In genomic region chr6:88980112-88980511, GRCm38 (mm10) we compare ENCODE assay signal across 8 mouse cellular contexts.
DNase-seq lines count a peak whose midpoint lies in the region; ATAC-seq and TF ChIP-seq lines count a peak whose summit lies in the region.

No protein-coding gene starts in this region.

- H3K9ac ChIP-seq in embryonic facial prominence, embryonic 11.5 days (replicated peaks; ENCODE audit: low read length) = no peak overlapping the region

- no peaks in the 10 kb centered on the region for H3K27me3 ChIP-seq in embryonic facial prominence, embryonic 11.5 days (ENCODE audit: control insufficient read depth, insufficient read depth, low read length)

- 4% methylated on average over 8 of the region's 8 CpGs for WGBS in embryonic facial prominence, embryonic 11.5 days

- peak; percentile 76 for ATAC-seq in embryonic facial prominence, embryonic 11.5 days (replicated peaks; ENCODE audit: insufficient number of reproducible peaks, low FRiP score, low TSS enrichment, low read depth)

- H3K4me2 ChIP-seq in embryonic facial prominence, embryonic 11.5 days (ENCODE audit: low read depth, low read length) = no peak overlapping the region

- no peaks in the 10 kb centered on the region; the same call in 1 of the 2 replicates for H3K4me1 ChIP-seq in embryonic facial prominence, embryonic 11.5 days (ENCODE audit: control insufficient read depth, insufficient read depth, low read length)

- intact Hi-C loops in gastrocnemius, adult 2 months (cut with DNase I) = no loop called here
- intact Hi-C loops in heart, postnatal 14 days (cut with DNase I) = loop anchor here (5.0 kb wide), 1 partner anchor 572 kb away; no protein-coding TSS in a partner anchor

- no peaks in the 10 kb centered on the region for H3K36me3 ChIP-seq in embryonic facial prominence, embryonic 11.5 days (replicated peaks; ENCODE audit: control insufficient read depth, insufficient read depth, low read depth, low read length)

- peak; percentile 33 for DNase-seq in gastrocnemius, adult 2 months
- no peak for DNase-seq in gastrocnemius, postnatal 25 days
- peak; percentile 33 for DNase-seq in adrenal gland, adult 8-10 months
- peak; percentile 79 for DNase-seq in embryonic facial prominence, embryonic 11.5 days (ENCODE audit: low spot score)
- DNase-seq in heart, postnatal 14 days = peak; percentile 46 to 63
- DNase-seq in kidney, postnatal 36 days = peak; percentile 35 to 68
- peak; percentile 86 for DNase-seq in lung, postnatal 36 days
- peak; percentile 72 for DNase-seq in right cerebral cortex, postnatal 14 days

- H3K9me3 ChIP-seq in embryonic facial prominence, embryonic 11.5 days (replicated peaks; ENCODE audit: control insufficient read depth, low read length) = no peaks in the 10 kb centered on the region

- H3K4me3 ChIP-seq in gastrocnemius, adult 2 months = no peak overlapping the region
- no peak overlapping the region for H3K4me3 ChIP-seq in embryonic facial prominence, embryonic 11.5 days (ENCODE audit: low read depth, low read length)

- peak; percentile 53 for TF ChIP-seq CTCF in gastrocnemius, adult 2 months (IDR thresholded peaks at IDR 0.05)

- H3K27ac ChIP-seq in gastrocnemius, adult 2 months = no peak overlapping the region
- no peak overlapping the region for H3K27ac ChIP-seq in embryonic facial prominence, embryonic 11.5 days (replicated peaks; ENCODE audit: low read depth, low read length)
